ENCODE assay signal across 22 mouse cellular contexts in the genomic region with DNA sequence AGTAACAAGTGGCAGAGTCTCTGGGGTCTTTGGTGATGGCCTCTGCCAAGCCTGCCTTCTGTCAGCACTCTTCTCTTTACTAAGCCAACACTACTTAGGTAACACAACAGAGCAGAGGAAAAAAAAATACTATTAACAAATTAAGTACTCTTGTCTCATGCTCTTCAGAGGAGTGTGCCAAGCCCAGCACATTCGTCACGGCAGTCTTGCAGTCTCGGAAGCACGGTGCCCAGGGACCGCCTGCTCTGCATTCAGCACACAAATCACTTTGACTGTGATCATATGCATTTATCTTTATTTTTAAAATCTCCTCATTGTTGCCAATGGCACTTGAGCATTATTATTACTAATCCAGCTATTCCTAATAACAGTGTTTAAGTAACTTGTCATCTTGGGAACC.
DNase-seq lines count a peak whose midpoint lies in the region; ATAC-seq and TF ChIP-seq lines count a peak whose summit lies in the region.
"Had no signal": no experiment of that assay in that cellular context is flagged by ENCODE, and none has a peak within 500 bp of the region (broad histone marks: within the 10 kb centered on the region; RNA-seq: fewer than 3 reads in every experiment).

No protein-coding gene starts in this region.

- H3K36me3 ChIP-seq in hindbrain, embryonic 13.5 days: no peaks in the 10 kb centered on the region
- H3K36me3 ChIP-seq in hindbrain, embryonic 10.5 days: no peaks in the 10 kb centered on the region
- H3K36me3 ChIP-seq in midbrain, embryonic 14.5 days (ENCODE audit: control insufficient read depth, insufficient read depth, low read length): no peaks in the 10 kb centered on the region
- no peaks in the 10 kb centered on the region for H3K36me3 ChIP-seq in midbrain, embryonic 16.5 days (ENCODE audit: control insufficient read depth, insufficient read depth, low read length)
- no peaks in the 10 kb centered on the region for H3K36me3 ChIP-seq in hindbrain, postnatal 0 days (ENCODE audit: insufficient read depth, low read length)
- H3K36me3 ChIP-seq: embryonic facial prominence, embryonic 12.5 days; limb, embryonic 13.5 days; liver, embryonic 12.5 days; midbrain, embryonic 15.5 days had no signal

- H3K4me1 ChIP-seq in hindbrain, embryonic 13.5 days (replicated peaks): peaks cover 71% of the 10 kb centered on the region
- peaks cover 41% of the 10 kb centered on the region for H3K4me1 ChIP-seq in hindbrain, embryonic 10.5 days (replicated peaks)
- peaks cover 15% of the 10 kb centered on the region for H3K4me1 ChIP-seq in midbrain, embryonic 14.5 days (ENCODE audit: control insufficient read depth, insufficient read depth, low read length)
- peaks cover 16% of the 10 kb centered on the region; the same call in 1 of the 2 replicates for H3K4me1 ChIP-seq in midbrain, embryonic 16.5 days (ENCODE audit: control insufficient read depth, insufficient read depth, low read length)
- peaks cover 11% of the 10 kb centered on the region for H3K4me1 ChIP-seq in hindbrain, postnatal 0 days (ENCODE audit: insufficient read depth, low read length)
- H3K4me1 ChIP-seq: embryonic facial prominence, embryonic 12.5 days; liver, embryonic 12.5 days had no signal

- DNase-seq in hindbrain, embryonic 10.5 days (ENCODE audit: low spot score): no peak
- DNase-seq in midbrain, embryonic 14.5 days: peak; percentile 63
- peak; percentile 58 for DNase-seq in hindbrain, postnatal 0 days (ENCODE audit: low spot score)
- DNase-seq in lung, postnatal 36 days: peak; percentile 81
- DNase-seq: adrenal gland, postnatal 36 days; cerebellum, adult 11 months; cerebellum, postnatal 14 days; gastrocnemius, postnatal 36 days; kidney, adult 18-20 months; lung, embryonic 14.5 days; right cerebral cortex, postnatal 25 days; spleen, adult 18-20 months had no signal

- no peak for ATAC-seq in hindbrain, embryonic 13.5 days (ENCODE audit: low FRiP score)
- ATAC-seq in midbrain, embryonic 14.5 days (ENCODE audit: low FRiP score, low TSS enrichment): no peak
- ATAC-seq in midbrain, embryonic 16.5 days: no peak
- ATAC-seq in hindbrain, postnatal 0 days: peak; percentile 48; the same call in 1 of the 2 replicates
- no peak for ATAC-seq in megakaryocyte, adult 5-6 weeks (ENCODE audit: poor library complexity, severe bottlenecking)
- ATAC-seq: CD4-positive, CD25-positive, alpha-beta regulatory T cell, adult 4 months; liver, embryonic 12.5 days; midbrain, embryonic 15.5 days had no signal

- no peak overlapping the region for H3K4me3 ChIP-seq in hindbrain, embryonic 13.5 days
- no peak overlapping the region for H3K4me3 ChIP-seq in hindbrain, embryonic 10.5 days
- no peak overlapping the region for H3K4me3 ChIP-seq in midbrain, embryonic 14.5 days (replicated peaks; ENCODE audit: low read depth, low read length)
- H3K4me3 ChIP-seq in midbrain, embryonic 16.5 days (ENCODE audit: low read depth, low read length): no peak overlapping the region
- no peak overlapping the region for H3K4me3 ChIP-seq in hindbrain, postnatal 0 days (ENCODE audit: low read length)
- H3K4me3 ChIP-seq: embryonic facial prominence, embryonic 12.5 days; limb, embryonic 13.5 days; liver, embryonic 12.5 days; megakaryocyte, embryonic 14.5 days; midbrain, embryonic 15.5 days had no signal

- H3K27me3 ChIP-seq in hindbrain, embryonic 13.5 days: no peaks in the 10 kb centered on the region
- no peaks in the 10 kb centered on the region for H3K27me3 ChIP-seq in hindbrain, embryonic 10.5 days (ENCODE audit: insufficient read depth, poor library complexity, severe bottlenecking)
- no peaks in the 10 kb centered on the region for H3K27me3 ChIP-seq in midbrain, embryonic 14.5 days (ENCODE audit: control insufficient read depth, insufficient read depth, low read length)
- no peaks in the 10 kb centered on the region for H3K27me3 ChIP-seq in midbrain, embryonic 16.5 days (ENCODE audit: control insufficient read depth, insufficient read depth, low read depth, low read length)
- H3K27me3 ChIP-seq in hindbrain, postnatal 0 days (ENCODE audit: insufficient read depth, low read length): no peaks in the 10 kb centered on the region
- H3K27me3 ChIP-seq: embryonic facial prominence, embryonic 12.5 days; limb, embryonic 13.5 days; liver, embryonic 12.5 days; midbrain, embryonic 15.5 days had no signal

- no peak overlapping the region for H3K4me2 ChIP-seq in hindbrain, embryonic 13.5 days
- H3K4me2 ChIP-seq in midbrain, embryonic 14.5 days (ENCODE audit: low read length): no peak overlapping the region
- H3K4me2 ChIP-seq in midbrain, embryonic 16.5 days (ENCODE audit: low read length): no peak overlapping the region
- H3K4me2 ChIP-seq in hindbrain, postnatal 0 days (ENCODE audit: low read depth, low read length): no peak overlapping the region
- H3K4me2 ChIP-seq: embryonic facial prominence, embryonic 12.5 days; limb, embryonic 13.5 days; liver, embryonic 12.5 days; lung, embryonic 14.5 days; midbrain, embryonic 15.5 days had no signal

- no peak overlapping the region for H3K9ac ChIP-seq in hindbrain, embryonic 13.5 days
- H3K9ac ChIP-seq in midbrain, embryonic 14.5 days (replicated peaks; ENCODE audit: low read length): no peak overlapping the region
- H3K9ac ChIP-seq in midbrain, embryonic 16.5 days (ENCODE audit: low read depth, low read length): no peak overlapping the region
- H3K9ac ChIP-seq in hindbrain, postnatal 0 days (replicated peaks; ENCODE audit: low read length): no peak overlapping the region
- H3K9ac ChIP-seq: embryonic facial prominence, embryonic 12.5 days; limb, embryonic 13.5 days; liver, embryonic 12.5 days; lung, embryonic 14.5 days; midbrain, embryonic 15.5 days had no signal

- H3K9me3 ChIP-seq in hindbrain, embryonic 13.5 days: no peaks in the 10 kb centered on the region
- no peaks in the 10 kb centered on the region for H3K9me3 ChIP-seq in hindbrain, embryonic 10.5 days
- no peaks in the 10 kb centered on the region for H3K9me3 ChIP-seq in midbrain, embryonic 14.5 days (ENCODE audit: control insufficient read depth, low read length)
- H3K9me3 ChIP-seq in midbrain, embryonic 16.5 days (replicated peaks; ENCODE audit: control insufficient read depth, low read length, poor library complexity, severe bottlenecking): no peaks in the 10 kb centered on the region
- H3K9me3 ChIP-seq in hindbrain, postnatal 0 days (ENCODE audit: low read length): no peaks in the 10 kb centered on the region
- H3K9me3 ChIP-seq: embryonic facial prominence, embryonic 12.5 days; limb, embryonic 13.5 days; liver, embryonic 12.5 days; megakaryocyte, embryonic 14.5 days; midbrain, embryonic 15.5 days had no signal

- WGBS in hindbrain, embryonic 13.5 days: 47% methylated on average over 5 of the region's 5 CpGs
- 84% methylated on average over 5 of the region's 5 CpGs for WGBS in hindbrain, embryonic 10.5 days
- 38% methylated on average over 5 of the region's 5 CpGs for WGBS in midbrain, embryonic 14.5 days
- 39% methylated on average over 5 of the region's 5 CpGs for WGBS in midbrain, embryonic 16.5 days
- WGBS in hindbrain, postnatal 0 days: 28% methylated on average over 5 of the region's 5 CpGs

- peak overlapping the region; percentile 48 for H3K27ac ChIP-seq in hindbrain, embryonic 13.5 days
- H3K27ac ChIP-seq in hindbrain, embryonic 10.5 days: no peak overlapping the region
- no peak overlapping the region for H3K27ac ChIP-seq in midbrain, embryonic 14.5 days (replicated peaks; ENCODE audit: low read depth, low read length)
- no peak overlapping the region for H3K27ac ChIP-seq in midbrain, embryonic 16.5 days (ENCODE audit: low read length)
- no peak overlapping the region for H3K27ac ChIP-seq in hindbrain, postnatal 0 days
- H3K27ac ChIP-seq: embryonic facial prominence, embryonic 12.5 days; kidney, postnatal 0 days; limb, embryonic 13.5 days; liver, embryonic 12.5 days had no signal

- TF ChIP-seq CTCF in hindbrain, postnatal 0 days (IDR thresholded peaks at IDR 0.05; ENCODE audit: low read depth): no peak
